Mouse (Mus musculus) embryonic facial prominence, embryonic 15.5 days (tissue): ENCODE results near the gene Dlg5. TPM values are rescaled to one million over a fixed set of nuclear protein-coding genes. Genes with fewer than 3 reads are reported as not detected.

ENCODE experiments used
- ATAC-seq: fragments of 200-750 bp; cut with Nextera tagmentation; 2 replicates; pipeline ENCODE4 v1.8.0; 2017; ENCODE audit warnings: low read depth, moderate TSS enrichment; ENCODE audit not compliant: insufficient number of reproducible peaks, low FRiP score, low TSS enrichment
- H3K27ac ChIP-seq: fragments of 300-500 bp; sonication (generic); replicated peaks from 2 replicates; pipeline ENCODE4 v1.5.1; 2015; ENCODE audit warnings: mild to moderate bottlenecking, inconsistent platforms
- H3K27me3 ChIP-seq: fragments of 300-500 bp; sonication (generic); 2 replicates; pipeline ENCODE4 v1.6.1; 2015; ENCODE audit warnings: inconsistent platforms
- H3K36me3 ChIP-seq: fragments of 300-500 bp; sonication (generic); 2 replicates; pipeline ENCODE4 v1.6.1; 2015; ENCODE audit warnings: mild to moderate bottlenecking, inconsistent platforms
- H3K4me1 ChIP-seq: fragments of 300-500 bp; sonication (generic); 2 replicates; pipeline ENCODE4 v1.6.1; 2015; ENCODE audit warnings: inconsistent platforms
- H3K4me2 ChIP-seq: fragments of 300-500 bp; sonication (generic); replicated peaks from 2 replicates; pipeline ENCODE4 v1.6.1; 2015; ENCODE audit warnings: mild to moderate bottlenecking, inconsistent platforms
- H3K4me3 ChIP-seq: fragments of 300-500 bp; sonication (generic); replicated peaks from 2 replicates; pipeline ENCODE4 v1.5.1; 2015; ENCODE audit warnings: mild to moderate bottlenecking, inconsistent platforms
- H3K9ac ChIP-seq: fragments of 300-500 bp; sonication (generic); 2 replicates; pipeline ENCODE4 v1.6.1; 2015; ENCODE audit warnings: inconsistent platforms
- H3K9me3 ChIP-seq: fragments of 300-500 bp; sonication (generic); replicated peaks from 2 replicates; pipeline ENCODE4 v1.6.1; 2016; ENCODE audit warnings: inconsistent platforms
- WGBS: fragments of 180-500 bp; shearing (Covaris S2); methylation state at CpG from one replicate; pipeline ENCODE4 v1.1.7; 2015; 5-methylcytosine and 5-hydroxymethylcytosine counted together
- polyA plus RNA-seq: library from polyadenylated mRNA; unstranded; fragments of >200 nt; fragmentation: Nextera tagmentation; extraction: Ambion mirVana; gene quantifications from 2 replicates; pipeline ENCODE4 v1.2.1, GENCODE M21; 2015

Dlg5 gene
- polyA plus RNA-seq, 1 experiment from 2014 or later, result 22.1 TPM

GRCm38 (mm10) chr14:24213336-24213735 is 32.4 kb downstream of the Dlg5 start:
- Histone ChIP-seq H3K4me3 (no peak overlapping the region), H3K36me3 (no peaks in the 10 kb centered on the region), H3K27ac (peak overlapping the region; percentile 44; the same call in 1 of the 2 replicates), H3K4me2 (no peak overlapping the region), H3K4me1 (peaks cover 73% of the 10 kb centered on the region), H3K9me3 (no peaks in the 10 kb centered on the region), H3K27me3 (no peaks in the 10 kb centered on the region), H3K9ac (no peak overlapping the region)
- no peak for ATAC-seq
- WGBS, result 43% methylated on average over 2 of the region's 2 CpGs

GRCm38 (mm10) chr14:24212861-24213260 is 32.9 kb downstream of the Dlg5 start:
- no peak for ATAC-seq
- Histone ChIP-seq H3K9ac (no peak overlapping the region), H3K4me1 (peaks cover 74% of the 10 kb centered on the region), H3K4me2 (no peak overlapping the region), H3K27ac (peak overlapping the region; percentile 44; the same call in 1 of the 2 replicates), H3K36me3 (no peaks in the 10 kb centered on the region), H3K4me3 (no peak overlapping the region), H3K27me3 (no peaks in the 10 kb centered on the region), H3K9me3 (no peaks in the 10 kb centered on the region)
- WGBS, result 38% methylated on average over 5 of the region's 5 CpGs

DNA sequence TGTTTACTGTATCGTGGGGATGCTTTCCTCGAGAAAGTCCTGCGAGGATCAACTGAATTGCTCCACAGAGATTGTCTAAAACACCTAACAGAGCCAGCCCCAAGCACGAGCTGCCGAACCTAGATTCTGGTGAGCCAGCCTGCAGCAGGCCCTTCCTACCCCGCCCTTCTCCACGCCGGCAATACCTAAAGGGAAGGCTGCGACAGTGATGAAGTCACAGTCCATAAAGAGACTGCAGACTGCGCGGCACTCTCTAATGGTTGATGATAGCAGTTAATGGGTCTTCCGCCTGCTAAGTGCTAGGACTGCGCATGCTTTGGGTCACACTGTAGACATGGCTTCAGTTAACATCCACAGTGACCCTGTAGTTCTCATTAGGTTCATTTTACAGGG is 38.4 kb downstream of the Dlg5 start:
- H3K4me1 ChIP-seq, result peaks cover 54% of the 10 kb centered on the region
- no peak for ATAC-seq
- H3K27me3 ChIP-seq, result no peaks in the 10 kb centered on the region
- 59% methylated on average over 13 of the region's 13 CpGs for WGBS
- H3K9ac ChIP-seq, result no peak overlapping the region
- H3K27ac ChIP-seq, result no peak overlapping the region
- no peak overlapping the region for H3K4me2 ChIP-seq
- H3K36me3 ChIP-seq, result no peaks in the 10 kb centered on the region
- H3K4me3 ChIP-seq, result no peak overlapping the region
- no peaks in the 10 kb centered on the region for H3K9me3 ChIP-seq

DNA sequence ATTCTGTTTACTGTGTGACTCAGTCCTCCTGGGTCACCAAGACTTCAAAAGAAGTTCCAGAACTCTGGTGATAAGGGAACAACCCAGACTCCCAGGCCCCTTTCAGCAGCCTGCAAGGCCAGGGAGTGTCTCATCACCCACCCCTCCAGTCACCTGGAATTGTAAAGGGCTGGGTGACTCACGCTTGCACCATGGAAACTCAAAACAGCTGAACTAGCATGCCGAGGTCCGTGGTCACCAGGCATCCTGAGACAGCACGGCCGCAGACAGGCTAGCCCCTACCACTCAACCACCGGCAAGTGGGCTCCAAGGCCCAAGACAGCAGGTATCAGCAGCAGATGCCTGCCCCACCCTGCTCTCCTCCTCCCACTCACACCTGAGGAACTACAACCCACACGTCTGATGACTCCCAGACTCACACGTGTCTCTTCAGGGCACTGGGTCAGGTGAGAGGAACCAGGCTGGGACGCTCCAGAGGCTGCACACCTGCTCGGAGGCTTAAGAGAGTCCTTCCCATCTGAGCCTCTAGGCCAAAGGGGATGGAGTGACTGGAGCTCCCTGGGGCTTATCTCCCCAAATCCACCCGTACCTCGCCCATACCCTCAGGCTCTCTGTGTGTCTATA is 38.9 kb downstream of the Dlg5 start:
- Histone ChIP-seq H3K27me3 (no peaks in the 10 kb centered on the region), H3K4me2 (no peak overlapping the region), H3K36me3 (0 out of 2 replicates have a peak, but pooled peaks cover under 1% of the 10 kb centered on the region), H3K9ac (no peak overlapping the region), H3K4me1 (peaks cover 53% of the 10 kb centered on the region), H3K9me3 (no peaks in the 10 kb centered on the region), H3K4me3 (no peak overlapping the region), H3K27ac (no peak overlapping the region)
- no peak for ATAC-seq
- 37% methylated on average over 12 of the region's 12 CpGs for WGBS

DNA sequence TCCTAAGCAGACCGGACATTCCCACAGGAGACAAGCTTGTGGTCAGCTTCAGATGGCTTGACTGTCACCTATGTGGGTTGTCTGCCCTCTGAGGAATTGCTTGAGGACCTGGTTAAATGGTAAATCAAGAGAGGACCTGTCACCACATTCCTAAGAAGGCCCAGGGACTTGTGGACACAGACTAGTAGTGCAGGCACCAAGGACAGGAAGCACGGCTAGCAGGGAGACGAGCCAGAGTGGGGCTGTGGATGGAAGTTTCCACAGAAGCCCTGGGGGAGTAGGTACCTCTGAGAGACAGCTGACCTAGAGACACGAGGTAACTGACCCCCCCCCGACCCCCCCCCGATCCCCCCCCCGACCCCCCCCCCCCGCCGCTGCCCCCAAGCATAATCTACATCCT is 39.4 kb downstream of the Dlg5 start:
- no peak overlapping the region for H3K9ac ChIP-seq
- ATAC-seq, result no peak
- H3K36me3 ChIP-seq, result 0 out of 2 replicates have a peak, but pooled peaks cover 6% of the 10 kb centered on the region
- H3K4me1 ChIP-seq, result peaks cover 50% of the 10 kb centered on the region
- no peak overlapping the region for H3K4me3 ChIP-seq
- no peaks in the 10 kb centered on the region for H3K27me3 ChIP-seq
- H3K9me3 ChIP-seq, result no peaks in the 10 kb centered on the region
- peak overlapping the region; percentile 44; the same call in 1 of the 2 replicates for H3K27ac ChIP-seq
- no peak overlapping the region for H3K4me2 ChIP-seq
- 40% methylated on average over 5 of the region's 9 CpGs for WGBS

- Histone ChIP-seq H3K27me3 (no peaks in the 10 kb centered on the region), H3K4me3 (no peak overlapping the region), H3K9ac (no peak overlapping the region), H3K36me3 (0 out of 2 replicates have a peak, but pooled peaks cover 7% of the 10 kb centered on the region), H3K4me2 (no peak overlapping the region), H3K9me3 (no peaks in the 10 kb centered on the region), H3K4me1 (peaks cover 42% of the 10 kb centered on the region), H3K27ac (peak overlapping the region; percentile 44; the same call in 1 of the 2 replicates)
- ATAC-seq, result no peak
- WGBS, result 25% methylated on average over 6 of the region's 6 CpGs
Measured at GRCm38 (mm10) chr14:24205281-24205871, 40.3 kb downstream of the Dlg5 start.

GRCm38 (mm10) chr14:24203210-24203609 is 42.5 kb downstream of the Dlg5 start:
- Histone ChIP-seq H3K4me3 (no peak overlapping the region), H3K36me3 (0 out of 2 replicates have a peak, but pooled peaks cover 7% of the 10 kb centered on the region), H3K4me2 (no peak overlapping the region), H3K27ac (no peak overlapping the region), H3K9me3 (no peaks in the 10 kb centered on the region), H3K27me3 (no peaks in the 10 kb centered on the region), H3K9ac (no peak overlapping the region), H3K4me1 (peaks cover 44% of the 10 kb centered on the region)
- no peak for ATAC-seq
- WGBS, result 87% methylated on average over 8 of the region's 8 CpGs

DNA sequence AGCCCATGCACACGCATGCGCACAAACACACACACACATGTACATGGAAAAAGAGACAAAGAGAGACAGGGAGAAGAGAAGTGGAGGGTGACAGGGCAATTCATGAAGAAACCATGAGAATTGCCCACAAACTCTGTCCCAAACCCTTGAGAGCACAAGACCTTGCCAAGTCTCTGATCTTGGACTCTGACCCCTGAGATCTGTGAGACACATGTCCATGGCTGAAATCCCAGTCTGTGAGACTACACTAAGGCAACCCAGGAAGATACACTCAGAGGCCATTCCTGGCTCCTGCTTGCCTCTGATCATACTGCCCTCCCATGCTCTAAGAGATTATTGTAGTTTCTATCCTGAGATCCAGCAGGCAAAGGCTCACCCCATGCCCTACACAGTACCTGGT is 44.9 kb downstream of the Dlg5 start:
- 95% methylated on average over 2 of the region's 2 CpGs for WGBS
- Histone ChIP-seq H3K4me2 (no peak overlapping the region), H3K9me3 (no peaks in the 10 kb centered on the region), H3K27ac (no peak overlapping the region), H3K9ac (no peak overlapping the region), H3K27me3 (no peaks in the 10 kb centered on the region), H3K4me1 (peaks cover 41% of the 10 kb centered on the region), H3K36me3 (peaks cover 10% of the 10 kb centered on the region; the same call in 1 of the 2 replicates), H3K4me3 (no peak overlapping the region)
- no peak for ATAC-seq

GRCm38 (mm10) chr14:24199732-24200131 is 46.0 kb downstream of the Dlg5 start:
- Histone ChIP-seq H3K9ac (no peak overlapping the region), H3K27ac (no peak overlapping the region), H3K4me3 (no peak overlapping the region), H3K9me3 (no peaks in the 10 kb centered on the region), H3K36me3 (peaks cover 10% of the 10 kb centered on the region; the same call in 1 of the 2 replicates), H3K27me3 (no peaks in the 10 kb centered on the region), H3K4me2 (no peak overlapping the region), H3K4me1 (peaks cover 33% of the 10 kb centered on the region)
- WGBS, result 78% methylated on average over 6 of the region's 6 CpGs
- no peak for ATAC-seq

- Histone ChIP-seq H3K4me3 (no peak overlapping the region), H3K27me3 (no peaks in the 10 kb centered on the region), H3K27ac (no peak overlapping the region), H3K4me2 (no peak overlapping the region), H3K4me1 (peaks cover 34% of the 10 kb centered on the region), H3K9me3 (no peaks in the 10 kb centered on the region), H3K9ac (no peak overlapping the region), H3K36me3 (peaks cover 10% of the 10 kb centered on the region; the same call in 1 of the 2 replicates)
- no peak for ATAC-seq
- 68% methylated on average over 5 of the region's 5 CpGs for WGBS
Measured at GRCm38 (mm10) chr14:24197865-24198264, 47.9 kb downstream of the Dlg5 start.

DNA sequence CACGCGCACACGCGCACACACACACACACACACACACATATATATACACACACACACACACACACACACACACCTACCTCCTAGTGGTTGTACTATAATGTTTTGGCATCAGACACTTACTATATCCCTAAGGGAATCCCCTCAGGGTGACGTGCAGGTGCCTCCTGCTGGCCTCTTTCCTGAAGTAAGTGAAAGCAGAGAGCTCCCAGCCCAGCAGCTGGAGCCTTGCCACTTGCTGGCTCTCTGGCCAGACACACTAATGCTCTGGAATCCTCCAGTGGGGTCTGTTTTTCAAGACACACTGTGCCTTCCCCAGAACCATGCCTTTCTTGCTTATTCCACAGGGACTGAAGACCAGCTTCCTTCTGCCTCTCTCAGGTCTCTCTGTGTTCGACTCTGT is 48.8 kb downstream of the Dlg5 start:
- 0 out of 2 replicates have a peak, but pooled peaks have one; percentile 48 for ATAC-seq
- H3K36me3 ChIP-seq, result peaks cover 10% of the 10 kb centered on the region; the same call in 1 of the 2 replicates
- H3K9ac ChIP-seq, result no peak overlapping the region
- no peak overlapping the region for H3K4me3 ChIP-seq
- no peaks in the 10 kb centered on the region for H3K27me3 ChIP-seq
- no peaks in the 10 kb centered on the region for H3K9me3 ChIP-seq
- H3K4me2 ChIP-seq, result no peak overlapping the region
- WGBS, result 70% methylated on average over 6 of the region's 6 CpGs
- H3K4me1 ChIP-seq, result peaks cover 30% of the 10 kb centered on the region
- H3K27ac ChIP-seq, result peak overlapping the region; percentile 71
